Mouse (Mus musculus): Measurements from ENCODE around the gene Gpr82.
A peak's percentile ranks its signal among the peaks of the same experiment; 100 is the strongest.

Gene Gpr82

GRCm38 (mm10) chrX:13661063-13661462 lies at the start of gene Gpr82:
TSS of gene Gpr82 (plus strand) at chrX:13661363.
- DNase-seq = no peak

DNA sequence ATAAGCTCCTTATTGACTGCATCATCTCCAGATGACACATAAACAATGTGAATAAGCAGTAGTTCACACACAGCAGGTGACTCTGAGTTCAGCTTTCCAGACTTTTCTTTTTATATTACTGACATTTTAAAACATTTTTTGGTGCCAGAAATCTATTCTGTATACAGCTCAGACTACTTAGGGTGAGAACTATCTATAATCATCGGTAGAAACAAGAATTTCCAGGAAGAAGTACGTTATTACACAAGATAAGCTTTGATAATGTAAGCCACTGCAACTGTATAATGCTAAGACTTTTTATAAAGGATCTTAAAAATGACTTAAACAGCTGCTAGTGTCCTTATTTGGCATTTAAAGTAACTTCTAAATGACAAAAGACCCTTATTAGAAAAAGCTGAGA lies 49.0 kb upstream of the Gpr82 start:
- DNase-seq = no peak

- DNase-seq = no peak
These were observed 44.4 kb upstream of the Gpr82 start for GRCm38 (mm10) chrX:13616726-13617125.

DNA sequence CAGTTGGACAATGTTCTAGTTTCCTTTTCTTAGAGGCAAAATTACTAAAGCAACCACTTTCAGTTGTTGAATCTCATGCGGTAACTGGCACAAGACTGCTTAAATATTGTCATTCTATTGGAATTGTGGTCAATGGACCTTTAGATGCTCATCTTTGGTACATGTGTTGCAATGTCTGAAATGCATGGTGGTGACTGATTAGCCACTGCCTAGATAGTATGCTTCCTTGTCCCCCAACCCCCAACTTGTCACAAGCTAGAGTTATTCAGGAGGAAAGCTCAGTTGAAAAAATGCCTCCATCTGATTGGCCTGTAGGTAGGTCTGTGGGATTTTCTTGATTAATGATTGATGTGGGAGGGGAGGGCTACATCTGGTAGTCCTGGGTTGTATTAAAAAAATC lies 43.9 kb upstream of the Gpr82 start:
- no peak for DNase-seq

DNA sequence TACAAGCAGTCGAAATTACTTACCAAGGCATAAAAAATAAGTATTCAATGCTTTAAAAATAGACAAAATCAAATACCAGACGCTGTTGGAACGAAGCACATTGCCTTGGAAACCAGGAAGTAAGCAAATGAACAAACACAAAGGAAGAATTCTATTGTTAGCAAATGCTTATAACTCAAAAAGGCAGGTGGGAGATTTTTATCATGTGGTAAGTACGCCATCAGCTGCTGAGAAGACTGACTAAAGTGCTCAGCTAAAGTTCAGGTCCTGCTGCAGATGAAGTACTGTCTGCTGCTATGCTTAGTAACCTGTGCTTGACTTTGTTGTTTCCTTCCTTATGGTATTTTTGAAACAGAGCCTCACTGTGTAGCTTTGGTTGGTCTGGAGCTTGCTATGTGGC lies 42.7 kb upstream of the Gpr82 start:
- DNase-seq = peak; percentile 27

DNA sequence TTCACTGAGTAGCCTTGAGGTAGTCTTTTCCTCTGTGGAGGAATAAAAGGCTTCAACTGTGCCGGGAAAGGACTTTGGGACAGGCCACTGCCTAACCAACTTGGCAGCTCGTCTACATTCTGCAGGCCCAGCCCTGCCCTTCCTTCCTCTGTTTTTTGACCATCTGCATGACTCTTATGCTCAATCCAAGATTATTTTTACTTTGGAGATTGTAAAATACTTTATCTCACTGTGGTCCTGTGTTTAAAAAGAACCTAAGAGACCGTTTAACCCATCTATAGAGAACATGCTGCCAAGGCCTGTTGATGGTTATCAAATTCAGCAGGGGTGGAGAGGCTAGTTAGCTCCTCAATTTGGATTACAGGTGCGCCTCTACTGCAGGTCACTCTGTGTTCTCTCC lies 39.7 kb upstream of the Gpr82 start:
- DNase-seq = peak; percentile 9

DNA sequence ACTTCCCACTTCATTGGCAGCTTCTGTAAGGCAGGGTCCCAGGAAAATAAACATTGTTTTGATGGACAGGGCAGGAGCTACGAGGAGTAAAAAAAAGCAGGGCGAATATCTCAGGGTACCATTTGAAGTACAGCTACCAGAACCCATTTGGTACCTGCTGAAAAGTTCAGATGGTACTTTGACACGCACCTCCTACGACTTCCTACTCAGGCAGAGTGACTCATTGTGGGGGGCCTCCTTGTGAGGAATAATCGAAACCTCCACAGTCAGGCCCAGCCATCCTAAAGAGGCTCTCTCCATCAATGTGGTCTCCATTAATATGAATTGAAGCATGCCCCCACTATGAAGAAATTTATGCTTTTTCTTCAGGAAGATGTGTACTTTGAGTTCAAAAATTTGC lies 38.5 kb upstream of the Gpr82 start:
- no peak for DNase-seq

GRCm38 (mm10) chrX:13631599-13632283 lies 29.4 kb upstream of the Gpr82 start, which contains the start of gene Gpr34:
TSS of gene Gpr34 (plus strand) at chrX:13632089.
- DNase-seq = no peak

DNA sequence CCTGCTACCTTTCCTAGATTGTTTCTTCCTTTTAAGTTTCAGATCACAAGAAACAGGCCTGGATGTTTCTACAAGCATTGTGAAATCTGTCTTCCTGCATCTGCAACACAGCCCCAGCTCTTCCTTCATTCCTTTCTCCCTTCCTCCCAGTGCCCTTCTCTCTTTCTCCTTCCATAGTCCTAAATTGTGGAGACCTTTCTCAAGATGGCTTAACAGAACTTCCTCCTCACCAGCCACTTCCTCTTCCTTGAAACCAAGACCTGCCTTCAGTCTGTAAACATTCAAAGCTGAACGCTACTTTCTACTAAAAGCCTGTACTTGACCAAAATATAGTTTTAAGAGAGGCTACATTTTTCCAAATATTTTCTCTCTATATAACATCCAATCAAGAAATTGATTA lies 24.8 kb upstream of the Gpr82 start:
- no peak for DNase-seq

GRCm38 (mm10) chrX:13638894-13639293 lies 22.3 kb upstream of the Gpr82 start:
- no peak for DNase-seq

- DNase-seq = no peak
These were observed 9.3 kb upstream of the Gpr82 start for GRCm38 (mm10) chrX:13651889-13652288.

GRCm38 (mm10) chrX:13652291-13652690 lies 8.9 kb upstream of the Gpr82 start:
- DNase-seq = no peak

DNA sequence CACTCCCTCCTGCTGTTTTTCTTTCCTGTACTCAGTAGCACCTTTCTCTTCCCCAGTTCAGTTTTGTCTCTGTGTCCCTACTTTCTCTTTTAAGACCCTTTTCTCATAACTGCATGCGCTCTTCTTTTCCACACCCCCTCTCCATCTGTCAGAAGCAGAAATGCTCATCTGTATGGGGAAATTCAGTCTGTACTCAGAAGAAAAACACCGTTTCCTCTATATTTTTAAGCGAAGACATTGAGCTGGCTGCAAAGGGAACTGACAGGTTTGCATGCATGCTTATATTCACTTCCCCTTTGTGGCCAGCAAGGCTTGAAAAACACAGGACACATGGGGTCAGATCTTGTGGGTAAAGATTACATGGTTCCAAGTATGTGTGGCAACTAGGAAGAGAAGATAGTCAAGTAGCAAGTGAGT lies 6.2 kb upstream of the Gpr82 start:
- no peak for DNase-seq

DNA sequence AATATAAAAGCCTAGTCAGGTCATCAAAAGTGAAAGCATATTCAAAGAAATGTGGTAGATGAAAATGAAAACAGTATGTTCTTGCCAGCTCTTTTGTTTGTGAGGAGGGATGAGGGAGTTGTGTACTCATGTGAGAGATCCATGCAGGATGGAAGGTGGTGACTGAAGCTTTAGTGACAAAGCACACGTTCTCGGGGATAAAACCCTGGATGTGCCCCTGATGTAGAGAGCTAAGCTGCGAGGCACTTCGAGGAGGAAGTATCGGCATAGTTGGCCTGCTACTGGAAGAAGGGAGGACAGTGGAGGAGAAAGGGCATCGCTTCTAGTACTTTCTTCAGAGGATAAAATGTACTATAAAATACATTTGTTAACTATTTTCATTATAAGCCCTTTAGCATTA lies 5.3 kb upstream of the Gpr82 start:
- peak; percentile 9 for DNase-seq

- peak; percentile 47 for DNase-seq
These were observed 4.4 kb upstream of the Gpr82 start for GRCm38 (mm10) chrX:13656721-13657120.

- no peak for DNase-seq
These were observed 2.5 kb upstream of the Gpr82 start for GRCm38 (mm10) chrX:13658616-13659140.

DNA sequence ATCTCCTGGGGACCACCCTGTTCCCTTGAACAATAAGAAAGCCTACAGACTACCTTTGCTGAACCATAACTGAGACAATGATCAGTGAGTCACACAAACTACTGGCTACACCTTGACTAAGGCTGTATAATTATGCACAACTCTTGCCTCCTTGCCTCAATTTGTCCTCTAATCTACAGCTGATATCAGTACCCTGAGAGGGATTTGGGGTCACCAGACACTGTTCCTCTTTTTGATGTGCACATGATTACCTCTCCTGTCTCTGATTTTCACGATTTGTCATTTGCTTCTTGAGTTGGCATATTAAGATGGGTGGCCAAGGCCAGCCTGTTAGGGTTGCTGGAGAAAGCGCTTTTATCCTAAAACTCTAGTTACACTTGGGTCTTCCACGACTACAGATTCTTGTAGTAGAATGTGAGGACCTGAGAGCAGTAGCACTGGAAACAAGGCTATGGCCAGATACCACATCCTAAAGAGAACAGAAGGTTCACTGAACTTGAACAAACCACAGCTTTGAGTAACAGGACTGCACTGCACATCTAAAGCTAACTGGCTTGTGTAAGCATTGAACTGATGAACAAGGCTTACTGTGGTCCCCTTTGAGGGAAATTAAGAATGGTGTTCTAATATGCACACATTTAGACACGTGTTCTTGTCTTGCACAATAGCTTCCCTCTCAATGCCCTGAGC lies 1.8 kb upstream of the Gpr82 start:
- DNase-seq = no peak

DNA sequence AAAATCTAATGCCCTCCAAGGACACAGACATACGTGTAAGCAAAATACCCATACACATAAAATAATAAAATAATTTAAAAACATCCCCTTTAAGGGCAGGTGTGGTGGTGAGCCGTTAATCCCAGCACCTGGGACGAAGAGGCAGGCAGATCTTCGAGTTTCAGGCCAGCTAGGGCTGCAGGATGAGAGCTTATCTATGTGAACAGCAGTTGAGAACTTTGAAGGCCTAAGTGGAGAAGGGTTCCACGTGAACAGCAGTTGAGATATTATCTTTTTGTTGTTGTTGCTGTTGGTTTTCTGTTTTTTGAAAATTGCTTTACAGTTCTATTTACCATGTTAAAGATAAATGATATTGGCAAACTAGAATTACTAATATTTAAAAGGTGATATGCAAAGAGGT lies 7.7 kb downstream of the Gpr82 start:
- DNase-seq = no peak

GRCm38 (mm10) chrX:13670342-13670741 lies 9.2 kb downstream of the Gpr82 start:
- no peak for DNase-seq

GRCm38 (mm10) chrX:13673001-13673400 lies 11.8 kb downstream of the Gpr82 start:
- no peak for DNase-seq

GRCm38 (mm10) chrX:13681748-13682147 lies 20.6 kb downstream of the Gpr82 start:
- no peak for DNase-seq

DNA sequence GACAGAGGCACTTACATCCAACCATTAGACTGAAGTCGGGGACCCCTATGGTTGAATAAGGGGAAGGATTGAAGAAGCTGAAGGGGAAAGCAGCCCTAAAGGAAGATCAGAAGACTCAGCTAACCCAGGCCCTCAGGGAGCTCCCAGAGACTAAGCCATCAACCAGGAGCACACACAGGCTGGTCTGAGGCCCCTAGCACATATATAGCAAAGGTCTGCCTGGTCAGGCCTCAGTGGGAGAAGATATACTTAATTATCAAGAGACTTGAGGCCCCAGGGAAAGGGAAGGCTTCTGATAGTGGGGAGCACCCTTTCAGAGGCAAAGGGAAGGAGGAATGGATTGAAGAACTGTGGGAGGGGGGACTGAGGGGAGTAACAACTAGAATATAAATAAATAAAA lies 25.4 kb downstream of the Gpr82 start:
- DNase-seq = no peak

DNA sequence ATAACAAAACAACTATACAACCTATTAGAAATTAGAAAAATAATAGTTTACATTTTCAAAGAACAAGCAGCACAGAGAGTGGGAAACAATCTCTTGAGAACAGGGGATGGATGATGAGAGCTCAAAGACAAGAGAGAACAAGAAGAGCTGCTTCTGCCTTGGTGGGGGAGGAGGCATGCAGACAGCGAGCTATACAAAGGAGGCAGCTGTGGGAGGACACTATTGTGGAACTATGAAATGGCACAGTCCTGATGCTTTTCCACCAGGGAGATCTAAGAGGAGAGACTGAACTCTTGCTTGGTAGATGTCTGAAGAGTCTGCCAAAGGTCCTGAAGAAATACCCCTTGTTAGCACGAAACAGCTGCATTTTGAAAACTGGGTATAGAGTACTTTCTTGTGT lies 27.2 kb downstream of the Gpr82 start:
- no peak for DNase-seq

GRCm38 (mm10) chrX:13691865-13692264 lies 30.7 kb downstream of the Gpr82 start:
- peak; percentile 5 for DNase-seq

GRCm38 (mm10) chrX:13700681-13701080 lies 39.5 kb downstream of the Gpr82 start:
- DNase-seq = no peak

Measured in kidney, adult 9 months (tissue).